In the genomic region with DNA sequence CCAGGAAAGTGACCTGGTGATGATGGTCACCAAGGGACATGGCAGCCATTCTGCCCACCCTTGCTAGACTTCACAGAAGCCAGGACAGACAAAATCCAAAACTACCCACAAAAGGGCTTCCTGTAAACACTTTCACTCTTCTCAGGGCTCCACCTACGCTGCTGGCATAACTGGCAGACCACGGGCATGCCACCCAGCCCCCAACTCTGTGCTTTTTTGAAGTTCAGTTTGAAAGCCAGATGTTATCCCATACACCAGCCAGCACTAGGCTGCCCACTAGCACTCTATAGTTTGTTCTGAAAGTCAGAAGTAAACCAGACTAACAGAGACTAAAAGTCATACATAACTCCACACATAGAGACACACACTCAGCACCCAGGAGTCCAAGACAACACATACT, we compare ENCODE assay signal across 26 mouse cellular contexts. TPM values are rescaled to one million over a fixed set of nuclear protein-coding genes. Genes with fewer than 3 reads are reported as not detected.
DNase-seq lines count a peak whose midpoint lies in the region; ATAC-seq and TF ChIP-seq lines count a peak whose summit lies in the region.
"Had no signal": no experiment of that assay in that cellular context is flagged by ENCODE, and none has a peak within 500 bp of the region (broad histone marks: within the 10 kb centered on the region; RNA-seq: fewer than 3 reads in every experiment).

No protein-coding gene starts in this region.

- peak; percentile 41 for DNase-seq in CD4-positive helper T cell, adult 2 months (ENCODE audit: low read depth, low spot score)
- DNase-seq in naive thymus-derived CD4-positive, alpha-beta T cell, adult 2 months (ENCODE audit: low read depth), result peak; percentile 47
- DNase-seq in thymus, postnatal 36 days, result peak; percentile 34 to 52
- no peak for DNase-seq in left cerebral cortex, postnatal 14 days (ENCODE audit: low spot score in 2 of 2)
- no peak for DNase-seq in gastrocnemius, postnatal 14 days
- no peak for DNase-seq in layer of hippocampus, adult 2 months (ENCODE audit: low spot score in 2 of 2)
- DNase-seq: adrenal gland, adult 2 months; adrenal gland, postnatal 36 days; cerebellum, adult 18-20 months; cerebellum, postnatal 10 days; forebrain, postnatal 0 days; gastrocnemius, postnatal 25 days; heart, postnatal 10 days; kidney, adult 2 months; kidney, postnatal 14 days; midbrain, embryonic 14.5 days; right cerebral cortex, postnatal 25 days had no signal

- H3K27ac ChIP-seq in layer of hippocampus, adult 2 months, result no peak overlapping the region
- H3K27ac ChIP-seq: forebrain, embryonic 12.5 days; heart, embryonic 13.5 days; limb, embryonic 13.5 days; lung, embryonic 15.5 days; stomach, embryonic 15.5 days had no signal

- TF ChIP-seq CTCF in layer of hippocampus, adult 2 months (conservative IDR thresholded peaks at IDR 0.05), result no peak

- intact Hi-C loops in left cerebral cortex, postnatal 14 days (cut with DNase I), result no loop called here
- intact Hi-C loops in gastrocnemius, postnatal 14 days (cut with DNase I; ENCODE audit: low total_unique reads), result no loop called here

- ATAC-seq in common myeloid progenitor, adult 5-6 weeks (replicated peaks; ENCODE audit: low read depth, poor library complexity, severe bottlenecking), result peak; percentile 39
- ATAC-seq: activated CD4-positive, CD25-positive, alpha-beta regulatory T cell, adult 4 months; forebrain, postnatal 0 days; hindbrain, embryonic 16.5 days had no signal

- H3K4me3 ChIP-seq in layer of hippocampus, adult 2 months, result no peak overlapping the region
- H3K4me3 ChIP-seq: erythroblast, embryonic 14.5 days; forebrain, embryonic 12.5 days; heart, embryonic 13.5 days; limb, embryonic 13.5 days; lung, embryonic 15.5 days; stomach, embryonic 15.5 days had no signal

RNA-seq across cellular contexts. Expression of a gene that starts 13.3 kb away (rescaled TPM):
- 2.4 TPM in 1 of 2 replicates, not detected in the other for total RNA-seq in common myeloid progenitor, adult 5-6 weeks (2017)
- total RNA-seq in left cerebral cortex, postnatal 14 days (2021), result 1 to 10 TPM; 8.1 to 9.1 TPM
- total RNA-seq in gastrocnemius, postnatal 14 days (2021), result 10 to 100 TPM in 1 of 2 experiments, 1 to 10 TPM in 1; 8.9 to 15.3 TPM
- 10 to 100 TPM; 10.3 to 10.7 TPM for total RNA-seq in layer of hippocampus, adult 2 months (2021)

RNA-seq across cellular contexts. Expression of a gene that starts 15.1 kb away (rescaled TPM):
- 8.8 and 16.2 TPM in 2 replicates for total RNA-seq in common myeloid progenitor, adult 5-6 weeks (2017)
- total RNA-seq in left cerebral cortex, postnatal 14 days (2021), result 1 to 10 TPM; 5.7 to 7.1 TPM
- total RNA-seq in gastrocnemius, postnatal 14 days (2021), result 1 to 10 TPM; 2.3 to 2.8 TPM
- 1 to 10 TPM; 7.1 to 8.1 TPM for total RNA-seq in layer of hippocampus, adult 2 months (2021)

Comparison
In these comparisons a context has a peak if more than half of its experiments do, and no peak if none do; other contexts are left out.
1. DNase-seq: peak in CD4-positive helper T cell, adult 2 months (single experiment), naive thymus-derived CD4-positive, alpha-beta T cell, adult 2 months (single experiment) and thymus, postnatal 36 days (2 of 2); none in left cerebral cortex, postnatal 14 days (0 of 2), gastrocnemius, postnatal 14 days (single experiment) and layer of hippocampus, adult 2 months (0 of 2).